Mouse (Mus musculus): ENCODE data around the gene Rap1gap. TPM values are rescaled to one million over a fixed set of nuclear protein-coding genes. Genes with fewer than 3 reads are reported as not detected.

Rap1gap gene
- polyA plus RNA-seq, 1 experiment from 2014 or later: 18.4 TPM

- Histone ChIP-seq H3K9me3 (ENCODE audit: control insufficient read depth, low read length) (no peaks in the 10 kb centered on the region), H3K4me1 (ENCODE audit: control insufficient read depth, insufficient read depth, low read length) (peaks cover 16% of the 10 kb centered on the region), H3K36me3 (ENCODE audit: control insufficient read depth, insufficient read depth, low read length) (no peaks in the 10 kb centered on the region), H3K9ac (ENCODE audit: low read depth, low read length) (no peak overlapping the region), H3K4me3 (ENCODE audit: low read depth, low read length) (no peak overlapping the region), H3K27me3 (replicated peaks; ENCODE audit: control insufficient read depth, insufficient read depth, low read length) (no peaks in the 10 kb centered on the region), H3K4me2 (ENCODE audit: low read depth, low read length) (no peak overlapping the region), H3K27ac (replicated peaks; ENCODE audit: low read depth, low read length) (no peak overlapping the region)
- WGBS: 92% methylated on average over 5 of the region's 5 CpGs
- DNase-seq (ENCODE audit: low spot score) (no peak), ATAC-seq (ENCODE audit: low read depth) (no peak)
These were observed 38.6 kb downstream of the Rap1gap start for GRCm38 (mm10) chr4:137703077-137703476.

- Histone ChIP-seq H3K9me3 (ENCODE audit: control insufficient read depth, low read length) (no peaks in the 10 kb centered on the region), H3K4me1 (ENCODE audit: control insufficient read depth, insufficient read depth, low read length) (peaks cover 11% of the 10 kb centered on the region), H3K9ac (ENCODE audit: low read depth, low read length) (no peak overlapping the region), H3K27ac (replicated peaks; ENCODE audit: low read depth, low read length) (no peak overlapping the region), H3K36me3 (ENCODE audit: control insufficient read depth, insufficient read depth, low read length) (no peaks in the 10 kb centered on the region), H3K4me2 (ENCODE audit: low read depth, low read length) (no peak overlapping the region), H3K27me3 (replicated peaks; ENCODE audit: control insufficient read depth, insufficient read depth, low read length) (no peaks in the 10 kb centered on the region), H3K4me3 (ENCODE audit: low read depth, low read length) (no peak overlapping the region)
- DNase-seq (ENCODE audit: low spot score) (no peak), ATAC-seq (ENCODE audit: low read depth) (no peak)
- WGBS: 78% methylated on average over 2 of the region's 2 CpGs
These were observed 40.0 kb downstream of the Rap1gap start for GRCm38 (mm10) chr4:137704561-137704960.

- H3K9ac ChIP-seq (ENCODE audit: low read depth, low read length): no peak overlapping the region
- ATAC-seq (ENCODE audit: low read depth) (no peak), DNase-seq (ENCODE audit: low spot score) (no peak)
- no peaks in the 10 kb centered on the region for H3K27me3 ChIP-seq (replicated peaks; ENCODE audit: control insufficient read depth, insufficient read depth, low read length)
- H3K27ac ChIP-seq (replicated peaks; ENCODE audit: low read depth, low read length): no peak overlapping the region
- peaks cover 11% of the 10 kb centered on the region for H3K4me1 ChIP-seq (ENCODE audit: control insufficient read depth, insufficient read depth, low read length)
- no peak overlapping the region for H3K4me2 ChIP-seq (ENCODE audit: low read depth, low read length)
- H3K36me3 ChIP-seq (ENCODE audit: control insufficient read depth, insufficient read depth, low read length): no peaks in the 10 kb centered on the region
- no peaks in the 10 kb centered on the region for H3K9me3 ChIP-seq (ENCODE audit: control insufficient read depth, low read length)
- 65% methylated on average over 5 of the region's 5 CpGs for WGBS
- no peak overlapping the region for H3K4me3 ChIP-seq (ENCODE audit: low read depth, low read length)
These were observed 40.9 kb downstream of the Rap1gap start for GRCm38 (mm10) chr4:137705379-137705778.

GRCm38 (mm10) chr4:137706510-137706909 lies 42.0 kb downstream of the Rap1gap start:
- Histone ChIP-seq H3K4me3 (ENCODE audit: low read depth, low read length) (no peak overlapping the region), H3K4me2 (ENCODE audit: low read depth, low read length) (peak overlapping the region; percentile 73; the same call in 1 of the 2 replicates), H3K27ac (replicated peaks; ENCODE audit: low read depth, low read length) (no peak overlapping the region), H3K27me3 (replicated peaks; ENCODE audit: control insufficient read depth, insufficient read depth, low read length) (no peaks in the 10 kb centered on the region), H3K9ac (ENCODE audit: low read depth, low read length) (peak overlapping the region; percentile 79; the same call in 1 of the 2 replicates), H3K36me3 (ENCODE audit: control insufficient read depth, insufficient read depth, low read length) (no peaks in the 10 kb centered on the region), H3K4me1 (ENCODE audit: control insufficient read depth, insufficient read depth, low read length) (peaks cover 11% of the 10 kb centered on the region), H3K9me3 (ENCODE audit: control insufficient read depth, low read length) (no peaks in the 10 kb centered on the region)
- DNase-seq (ENCODE audit: low spot score) (no peak), ATAC-seq (ENCODE audit: low read depth) (no peak)
- 61% methylated on average over 7 of the region's 7 CpGs for WGBS

- peak; percentile 90 for ATAC-seq (ENCODE audit: low read depth)
These were observed 42.9 kb downstream of the Rap1gap start for GRCm38 (mm10) chr4:137707216-137707990.

GRCm38 (mm10) chr4:137712963-137713362 lies 48.4 kb downstream of the Rap1gap start:
- 85% methylated on average over 13 of the region's 13 CpGs for WGBS

More at GRCm38 (mm10) chr4:137707216-137707990, 42.9 kb downstream of the Rap1gap start:
- DNase-seq (ENCODE audit: low spot score): peak; percentile 92
- Histone ChIP-seq H3K9me3 (ENCODE audit: control insufficient read depth, low read length) (no peaks in the 10 kb centered on the region), H3K27me3 (replicated peaks; ENCODE audit: control insufficient read depth, insufficient read depth, low read length) (no peaks in the 10 kb centered on the region), H3K36me3 (ENCODE audit: control insufficient read depth, insufficient read depth, low read length) (no peaks in the 10 kb centered on the region), H3K4me3 (ENCODE audit: low read depth, low read length) (peak overlapping the region; percentile 57), H3K4me1 (ENCODE audit: control insufficient read depth, insufficient read depth, low read length) (peaks cover 11% of the 10 kb centered on the region), H3K9ac (ENCODE audit: low read depth, low read length) (peak overlapping the region; percentile 79), H3K4me2 (ENCODE audit: low read depth, low read length) (peak overlapping the region; percentile 73), H3K27ac (replicated peaks; ENCODE audit: low read depth, low read length) (no peak overlapping the region)
- WGBS: 7% methylated on average over 16 of the region's 52 CpGs

GRCm38 (mm10) chr4:137714020-137714624 lies 49.6 kb downstream of the Rap1gap start:
- ATAC-seq (ENCODE audit: low read depth): peak; percentile 47

More at GRCm38 (mm10) chr4:137712963-137713362, 48.4 kb downstream of the Rap1gap start:
- Histone ChIP-seq H3K27ac (replicated peaks; ENCODE audit: low read depth, low read length) (no peak overlapping the region), H3K27me3 (replicated peaks; ENCODE audit: control insufficient read depth, insufficient read depth, low read length) (no peaks in the 10 kb centered on the region), H3K9ac (ENCODE audit: low read depth, low read length) (no peak overlapping the region), H3K4me1 (ENCODE audit: control insufficient read depth, insufficient read depth, low read length) (0 out of 2 replicates have a peak, but pooled peaks cover 2% of the 10 kb centered on the region), H3K4me3 (ENCODE audit: low read depth, low read length) (no peak overlapping the region), H3K4me2 (ENCODE audit: low read depth, low read length) (no peak overlapping the region), H3K36me3 (ENCODE audit: control insufficient read depth, insufficient read depth, low read length) (no peaks in the 10 kb centered on the region), H3K9me3 (ENCODE audit: control insufficient read depth, low read length) (no peaks in the 10 kb centered on the region)
- ATAC-seq (ENCODE audit: low read depth) (no peak), DNase-seq (ENCODE audit: low spot score) (no peak)

GRCm38 (mm10) chr4:137717005-137717404 lies 52.5 kb downstream of the Rap1gap start:
- no peak overlapping the region for H3K27ac ChIP-seq (replicated peaks; ENCODE audit: low read depth, low read length)
- ATAC-seq (ENCODE audit: low read depth) (no peak), DNase-seq (ENCODE audit: low spot score) (no peak)
- H3K36me3 ChIP-seq (ENCODE audit: control insufficient read depth, insufficient read depth, low read length): no peaks in the 10 kb centered on the region
- no peak overlapping the region for H3K9ac ChIP-seq (ENCODE audit: low read depth, low read length)
- H3K27me3 ChIP-seq (replicated peaks; ENCODE audit: control insufficient read depth, insufficient read depth, low read length): no peaks in the 10 kb centered on the region
- WGBS: 57% methylated on average over 7 of the region's 7 CpGs
- no peak overlapping the region for H3K4me2 ChIP-seq (ENCODE audit: low read depth, low read length)
- peaks cover 7% of the 10 kb centered on the region; the same call in 1 of the 2 replicates for H3K4me1 ChIP-seq (ENCODE audit: control insufficient read depth, insufficient read depth, low read length)
- no peaks in the 10 kb centered on the region for H3K9me3 ChIP-seq (ENCODE audit: control insufficient read depth, low read length)
- no peak overlapping the region for H3K4me3 ChIP-seq (ENCODE audit: low read depth, low read length)

More at GRCm38 (mm10) chr4:137714020-137714624, 49.6 kb downstream of the Rap1gap start:
- no peaks in the 10 kb centered on the region for H3K27me3 ChIP-seq (replicated peaks; ENCODE audit: control insufficient read depth, insufficient read depth, low read length)
- no peaks in the 10 kb centered on the region for H3K9me3 ChIP-seq (ENCODE audit: control insufficient read depth, low read length)
- H3K4me1 ChIP-seq (ENCODE audit: control insufficient read depth, insufficient read depth, low read length): no peaks in the 10 kb centered on the region
- no peaks in the 10 kb centered on the region for H3K36me3 ChIP-seq (ENCODE audit: control insufficient read depth, insufficient read depth, low read length)
- no peak overlapping the region for H3K4me2 ChIP-seq (ENCODE audit: low read depth, low read length)
- WGBS: 42% methylated on average over 8 of the region's 8 CpGs
- H3K27ac ChIP-seq (replicated peaks; ENCODE audit: low read depth, low read length): no peak overlapping the region
- H3K4me3 ChIP-seq (ENCODE audit: low read depth, low read length): no peak overlapping the region
- DNase-seq (ENCODE audit: low spot score): no peak
- H3K9ac ChIP-seq (ENCODE audit: low read depth, low read length): no peak overlapping the region
